Mouse (Mus musculus): ENCODE data around the gene Rarres2.

Gene Rarres2

GRCm38 (mm10) chr6:48572572-48573061, at the start of gene Rarres2:
Gene Rarres2, minus strand, starts transcription at chr6:48572789.
- DNase-seq (ENCODE audit: low spot score), result peak; percentile 60

- no peak for DNase-seq (ENCODE audit: low spot score)
Measured at GRCm38 (mm10) chr6:48620031-48620430, 47.4 kb upstream of the Rarres2 start.

- DNase-seq (ENCODE audit: low spot score), result no peak
Measured at GRCm38 (mm10) chr6:48614756-48615155, 42.2 kb upstream of the Rarres2 start.

GRCm38 (mm10) chr6:48613464-48613863, 40.9 kb upstream of the Rarres2 start:
- no peak for DNase-seq (ENCODE audit: low spot score)

- no peak for DNase-seq (ENCODE audit: low spot score)
Measured at GRCm38 (mm10) chr6:48610657-48611056, 38.1 kb upstream of the Rarres2 start.

GRCm38 (mm10) chr6:48609512-48609911, 36.9 kb upstream of the Rarres2 start:
- no peak for DNase-seq (ENCODE audit: low spot score)

- no peak for DNase-seq (ENCODE audit: low spot score)
Measured at GRCm38 (mm10) chr6:48608124-48608523, 35.5 kb upstream of the Rarres2 start.

GRCm38 (mm10) chr6:48602080-48602741, 29.6 kb upstream of the Rarres2 start:
- DNase-seq (ENCODE audit: low spot score), result no peak

- DNase-seq (ENCODE audit: low spot score), result peak; percentile 96
Measured at GRCm38 (mm10) chr6:48601271-48602079, 28.9 kb upstream of the Rarres2 start, which contains the start of gene Zfp775. Gene Zfp775, plus strand, starts transcription at chr6:48602063.

GRCm38 (mm10) chr6:48600594-48600993, 28.0 kb upstream of the Rarres2 start:
- no peak for DNase-seq (ENCODE audit: low spot score)

GRCm38 (mm10) chr6:48597233-48597625, 24.6 kb upstream of the Rarres2 start:
- peak; percentile 45 for DNase-seq (ENCODE audit: low spot score)

GRCm38 (mm10) chr6:48596545-48597232, 24.1 kb upstream of the Rarres2 start:
- DNase-seq (ENCODE audit: low spot score), result peak; percentile 48

- DNase-seq (ENCODE audit: low spot score), result no peak
Measured at GRCm38 (mm10) chr6:48595278-48595677, 22.7 kb upstream of the Rarres2 start.

GRCm38 (mm10) chr6:48594043-48594738, 21.6 kb upstream of the Rarres2 start:
- DNase-seq (ENCODE audit: low spot score), result no peak

GRCm38 (mm10) chr6:48593158-48594042, 20.8 kb upstream of the Rarres2 start, which contains the start of the genes Repin1 and Gm44965:
Gene Repin1, plus strand, starts transcription at chr6:48593883.
Gene Gm44965, plus strand, starts transcription at chr6:48593941.
- peak; percentile 97 for DNase-seq (ENCODE audit: low spot score)

- DNase-seq (ENCODE audit: low spot score), result no peak
Measured at GRCm38 (mm10) chr6:48591871-48592270, 19.3 kb upstream of the Rarres2 start.

GRCm38 (mm10) chr6:48591221-48591845, 18.7 kb upstream of the Rarres2 start:
- no peak for DNase-seq (ENCODE audit: low spot score)

GRCm38 (mm10) chr6:48589194-48589750, 16.7 kb upstream of the Rarres2 start, which contains the start of gene Gm45021:
Gene Gm45021, plus strand, starts transcription at chr6:48589610.
- no peak for DNase-seq (ENCODE audit: low spot score)

GRCm38 (mm10) chr6:48582037-48582436, 9.4 kb upstream of the Rarres2 start:
- no peak for DNase-seq (ENCODE audit: low spot score)

GRCm38 (mm10) chr6:48581257-48581656, 8.7 kb upstream of the Rarres2 start:
- no peak for DNase-seq (ENCODE audit: low spot score)

All from testis, postnatal 10 days (tissue).